Mouse (Mus musculus): Measurements from ENCODE around the gene Fli1. TPM values are rescaled to one million over a fixed set of nuclear protein-coding genes. Genes with fewer than 3 reads are reported as not detected.

Fli1 gene
- polyA plus RNA-seq, 2 experiments from 2014 or later, result 105 to 118 TPM

GRCm38 (mm10) chr9:32405191-32405925 lies 137.3 kb downstream of the Fli1 start:
- peak; percentile 64 for ATAC-seq

DNA sequence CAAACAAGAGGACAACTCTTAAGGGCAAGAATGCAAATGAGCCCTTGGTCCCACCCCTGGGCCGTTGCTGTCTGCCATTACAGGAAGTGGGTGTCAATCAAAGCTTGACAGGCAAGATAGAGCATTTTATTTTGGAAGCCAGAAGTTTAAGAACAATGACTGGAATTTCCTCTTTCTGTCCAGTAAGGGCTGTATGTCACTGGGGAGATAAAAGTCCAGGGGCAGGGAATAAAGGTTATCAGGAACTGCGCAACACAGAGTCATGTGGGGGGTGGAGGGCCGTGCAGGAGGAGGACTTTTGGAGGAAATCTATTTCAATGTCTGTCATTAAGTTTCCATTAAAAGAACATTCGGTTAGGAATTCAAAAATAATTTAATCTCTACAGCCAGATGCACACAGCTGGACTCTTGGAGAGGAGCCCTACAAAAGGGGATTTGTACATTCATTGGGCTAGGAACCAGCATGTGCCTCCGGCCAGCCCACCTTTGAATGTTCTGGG lies 141.9 kb downstream of the Fli1 start:
- no peak for ATAC-seq

- no peak for ATAC-seq
These were observed 142.4 kb downstream of the Fli1 start for GRCm38 (mm10) chr9:32400212-32400611.

DNA sequence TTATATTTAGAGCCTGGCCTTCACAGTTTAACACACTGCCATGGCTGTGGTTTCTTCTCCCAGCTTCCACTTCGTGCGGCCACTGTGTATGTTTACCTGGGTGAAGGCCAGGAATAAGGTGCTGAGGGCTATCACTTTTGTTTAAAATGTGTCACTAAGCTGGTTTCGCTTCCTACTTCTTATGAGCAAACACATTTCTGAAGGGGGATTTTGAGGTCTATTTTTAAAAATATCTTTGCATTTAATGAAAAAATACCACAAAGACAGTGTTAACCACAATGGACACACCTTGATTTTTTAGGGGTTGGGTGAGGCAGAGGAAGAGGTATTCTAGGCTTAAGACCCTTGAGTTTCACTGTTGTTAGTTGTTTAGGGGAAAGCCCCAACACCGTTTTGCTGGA lies 147.9 kb downstream of the Fli1 start:
- ATAC-seq, result no peak

DNA sequence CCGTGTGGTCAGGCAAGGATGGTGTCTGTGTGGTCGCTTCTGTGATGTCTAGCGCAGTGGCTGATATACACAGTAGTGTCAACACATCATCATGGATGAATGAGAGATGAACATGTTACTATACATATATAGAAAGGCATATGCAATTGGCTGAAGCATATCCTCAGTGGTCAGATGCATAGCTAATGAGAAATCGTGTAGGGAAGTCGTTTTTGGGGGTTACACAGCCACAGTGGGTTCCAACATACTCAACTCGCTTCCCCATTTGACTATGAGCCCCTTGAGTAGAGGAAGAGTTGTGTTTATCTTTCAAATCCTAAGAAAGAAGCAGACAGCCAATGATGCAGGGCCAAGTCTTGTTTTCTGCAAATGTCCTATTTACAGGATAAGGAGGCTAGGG lies 149.9 kb downstream of the Fli1 start:
- ATAC-seq, result no peak

GRCm38 (mm10) chr9:32391701-32392100 lies 151.0 kb downstream of the Fli1 start:
- ATAC-seq, result no peak

- ATAC-seq, result no peak
These were observed 151.6 kb downstream of the Fli1 start for GRCm38 (mm10) chr9:32391092-32391491.

GRCm38 (mm10) chr9:32388120-32388519 lies 154.5 kb downstream of the Fli1 start:
- ATAC-seq, result no peak

DNA sequence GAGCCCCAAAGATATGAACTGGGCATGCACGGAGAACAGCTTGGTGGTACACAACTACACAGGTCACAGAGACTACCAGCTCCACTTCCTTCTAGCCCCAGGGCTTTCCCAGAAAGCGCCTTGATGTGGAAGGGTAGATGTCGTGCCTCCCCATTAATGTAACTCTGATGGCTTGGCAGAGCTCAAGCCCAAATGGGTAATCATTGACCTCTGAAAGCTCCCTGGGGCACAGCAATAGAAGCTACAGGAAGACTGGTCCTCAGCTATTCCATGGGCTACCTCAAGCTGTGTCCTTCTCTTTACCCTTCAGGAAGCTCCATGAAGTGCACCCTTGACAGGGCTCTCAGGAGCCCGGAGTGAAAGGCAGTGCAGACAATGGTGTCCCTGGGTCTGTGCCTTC lies 157.8 kb downstream of the Fli1 start:
- ATAC-seq, result no peak

- no peak for ATAC-seq
These were observed 165.6 kb downstream of the Fli1 start for GRCm38 (mm10) chr9:32376863-32377590.

GRCm38 (mm10) chr9:32376031-32376430 lies 166.6 kb downstream of the Fli1 start:
- ATAC-seq, result no peak

- no peak for ATAC-seq
These were observed 169.0 kb downstream of the Fli1 start for GRCm38 (mm10) chr9:32373656-32374055.

Other genes starting within 250 kb of the Fli1 start
- gene Kcnj5, start 198.5 kb downstream of the Fli1 start, polyA plus RNA-seq (2017; shearing (Covaris generic)), result not detected
- not detected for gene Kcnj1, start 170.4 kb downstream of the Fli1 start, polyA plus RNA-seq (2017; shearing (Covaris generic))
- gene Ets1, start 93.4 kb upstream of the Fli1 start, polyA plus RNA-seq (2017; shearing (Covaris generic)), result 1,000 to 10,000 TPM in 1 of 2 experiments, 100 to 1,000 TPM in 1; 800 to 1,019 TPM